Mouse (Mus musculus) midbrain, embryonic 10.5 days (tissue): ENCODE data around the gene Asf1a. TPM values are rescaled to one million over a fixed set of nuclear protein-coding genes. Genes with fewer than 3 reads are reported as not detected.

Experiments
- polyA plus RNA-seq: library from polyadenylated mRNA; unstranded; fragments of >200 nt; fragmentation: Nextera tagmentation; extraction: Ambion mirVana; gene quantifications from 2 replicates; pipeline ENCODE4 v1.2.1, GENCODE M21; 2016

The Asf1a gene
- polyA plus RNA-seq, 1 experiment from 2014 or later, result 167 TPM

Other genes starting within 250 kb of the Asf1a start
- gene Cep85l, start 216.8 kb upstream of the Asf1a start, polyA plus RNA-seq, result 2.7 and 3.9 TPM in 2 replicates
- gene Mcm9, start 33.7 kb downstream of the Asf1a start, polyA plus RNA-seq, result 13.3 and 13.6 TPM in 2 replicates
- gene Fam184a, start 154.4 kb downstream of the Asf1a start, polyA plus RNA-seq, result 4.3 and 4.7 TPM in 2 replicates